Mouse (Mus musculus) MN1 (cell line): ENCODE data around the gene Bicdl2.
A peak's percentile ranks its signal among the peaks of the same experiment; 100 is the strongest.

Source experiments
- DNase-seq: peaks from one replicate; pipeline ENCODE4 v3.0.0-alpha.2; 2016; ENCODE audit warnings: low spot score

The Bicdl2 gene

DNA sequence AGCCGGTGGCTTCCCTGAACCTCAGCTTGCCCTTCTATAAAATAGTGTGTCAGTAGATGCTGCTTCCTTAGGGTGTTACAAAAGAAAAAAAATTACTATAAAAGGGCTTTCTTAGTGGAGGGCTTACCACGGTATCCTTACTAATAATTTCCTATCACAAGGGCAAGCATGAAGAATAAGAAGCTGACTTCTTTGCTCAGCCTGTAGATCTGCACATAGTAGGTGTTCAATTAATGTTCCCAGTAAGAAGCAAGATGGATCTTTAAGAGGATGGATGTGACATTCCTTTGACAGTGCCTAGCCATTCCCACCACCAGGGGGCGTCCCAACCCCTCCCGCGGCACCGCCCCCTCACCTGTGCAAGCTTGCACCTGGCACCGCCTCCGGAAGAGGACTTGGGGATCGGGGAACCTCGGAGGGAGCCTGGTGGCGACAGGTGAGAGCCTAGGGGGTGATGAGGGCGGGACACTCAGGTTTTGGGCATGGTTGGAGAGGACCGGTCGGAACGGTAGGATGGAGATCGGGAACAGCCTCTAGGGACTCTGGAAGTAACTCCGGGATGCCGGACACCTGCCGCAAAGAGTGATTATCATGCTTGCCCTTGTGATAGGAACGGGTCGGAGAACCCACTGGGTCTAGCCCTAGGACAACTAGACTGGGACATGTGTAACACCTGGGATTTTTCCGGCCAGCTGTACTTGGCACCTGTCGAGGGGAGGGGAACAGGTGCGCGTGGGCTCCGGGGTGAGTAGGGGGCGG lies at the start of gene Bicdl2:
TSS of gene Bicdl2 (plus strand) at position 390 of the 759 bp plus-strand sequence.
- DNase-seq: no peak

DNA sequence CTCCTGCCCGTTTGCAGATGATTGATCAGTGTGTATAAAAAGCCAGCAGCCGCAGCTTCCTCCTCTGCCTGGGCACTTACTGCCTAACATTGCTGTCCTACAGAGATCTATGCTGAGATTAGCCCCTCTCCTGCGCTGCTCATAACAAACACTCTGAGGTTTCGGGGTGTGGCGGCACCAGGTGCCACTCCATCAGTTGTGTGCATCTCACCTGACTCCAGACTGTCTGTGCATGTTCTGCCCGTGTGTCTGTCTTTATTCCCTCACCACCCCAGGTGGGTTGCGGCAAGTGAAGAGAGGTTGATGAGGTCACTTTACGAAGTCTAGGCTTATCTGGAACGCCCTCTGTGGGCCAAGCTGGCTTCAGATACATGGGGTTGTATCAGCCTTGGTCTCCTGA lies 43.2 kb upstream of the Bicdl2 start:
- DNase-seq: no peak

DNA sequence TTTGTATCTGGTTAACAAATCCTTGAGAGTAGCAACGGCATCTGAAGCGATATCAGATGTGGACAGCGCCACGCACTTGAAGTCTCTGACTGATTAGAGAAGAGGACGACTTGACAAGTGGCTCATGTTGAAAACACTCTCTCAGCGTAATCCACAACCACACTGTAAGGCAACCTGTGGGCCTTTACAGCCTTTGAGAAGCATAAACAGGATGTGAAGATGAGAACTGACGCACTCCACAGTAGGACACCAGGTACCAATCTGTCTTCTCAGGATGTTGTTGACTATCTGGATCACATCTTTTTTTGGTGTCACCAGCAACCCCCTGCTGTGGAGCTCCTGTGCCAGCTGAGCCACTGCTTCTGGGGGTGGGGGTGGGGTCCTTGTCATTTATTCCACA lies 40.0 kb upstream of the Bicdl2 start:
- no peak for DNase-seq

DNA sequence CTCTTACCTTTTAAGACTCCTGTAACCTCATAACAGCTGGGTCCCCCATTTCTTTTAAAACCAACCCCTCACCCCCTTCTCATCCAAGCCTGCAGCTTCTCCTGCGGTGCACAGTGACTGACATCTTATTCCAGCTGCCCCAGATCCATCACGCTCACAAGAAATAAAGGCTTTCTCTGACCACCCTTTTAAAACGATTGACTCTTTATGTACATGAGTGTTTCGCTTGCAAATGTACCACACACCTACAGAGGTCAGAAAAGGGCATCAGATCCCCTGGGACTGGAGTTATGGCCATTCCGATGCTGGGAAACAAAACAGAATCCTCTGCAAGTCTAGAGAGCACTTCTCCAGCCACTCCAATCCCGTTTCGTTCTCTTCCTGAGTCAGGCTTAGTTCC lies 32.5 kb upstream of the Bicdl2 start:
- no peak for DNase-seq

DNA sequence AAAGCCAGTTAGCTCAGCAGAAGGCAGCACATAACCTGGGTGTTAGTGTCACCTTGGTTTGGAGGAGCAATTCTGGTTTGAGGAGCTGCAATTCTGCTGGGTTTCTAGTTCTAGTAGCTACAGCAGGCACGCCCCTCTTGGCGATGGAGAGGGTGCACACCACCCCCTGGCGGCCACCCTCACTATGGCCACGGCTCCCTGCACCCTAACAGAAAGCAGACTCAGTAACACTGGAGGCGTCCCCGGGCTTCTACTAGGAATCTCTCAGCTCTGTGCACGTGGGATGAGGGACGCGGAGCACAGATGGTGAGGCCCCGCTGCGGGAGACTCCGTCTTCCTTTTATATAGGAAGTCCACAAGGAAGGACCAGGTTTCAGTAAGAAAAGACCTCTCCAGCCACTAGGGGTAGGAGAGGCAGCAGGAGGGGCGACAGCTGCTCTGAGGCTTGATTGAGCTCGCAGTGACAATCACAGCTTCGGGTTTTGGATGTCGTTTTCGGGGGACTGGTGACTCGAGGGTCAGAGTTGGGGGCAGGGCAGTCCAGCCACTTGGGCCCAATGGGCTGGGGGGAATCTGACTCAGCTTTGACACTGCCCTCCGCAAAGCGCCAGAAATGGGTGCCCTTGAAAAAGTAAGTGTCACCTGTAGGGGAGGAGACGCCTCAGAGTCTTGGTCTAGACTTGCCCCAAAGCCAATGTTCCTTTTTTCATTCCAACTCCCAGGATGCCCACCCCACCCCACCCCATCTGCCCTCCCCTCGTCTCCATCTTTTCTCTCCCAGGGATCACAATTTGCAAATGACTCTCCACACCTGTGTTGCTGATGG lies 29.9 kb upstream of the Bicdl2 start:
- peak; percentile 71 for DNase-seq

DNA sequence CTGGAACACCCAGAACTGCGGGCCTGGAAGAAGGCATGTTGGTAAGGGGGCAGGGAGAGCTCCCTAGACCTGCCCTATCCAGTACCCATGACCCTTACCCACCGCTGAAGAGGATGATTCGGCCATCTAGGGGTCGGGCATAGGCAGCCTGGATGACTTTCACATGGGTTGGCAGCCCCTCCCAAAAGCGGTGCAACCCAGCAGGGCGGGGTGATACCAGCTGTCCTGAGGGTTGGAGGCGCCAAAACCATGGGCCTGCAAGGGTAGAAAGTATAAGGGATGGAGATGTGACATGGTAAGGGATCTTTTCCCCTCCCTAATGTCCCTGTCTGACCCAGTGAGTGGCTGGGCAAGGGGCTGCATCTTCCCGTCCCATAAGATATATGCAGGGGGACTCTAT lies 29.1 kb upstream of the Bicdl2 start:
- no peak for DNase-seq

DNA sequence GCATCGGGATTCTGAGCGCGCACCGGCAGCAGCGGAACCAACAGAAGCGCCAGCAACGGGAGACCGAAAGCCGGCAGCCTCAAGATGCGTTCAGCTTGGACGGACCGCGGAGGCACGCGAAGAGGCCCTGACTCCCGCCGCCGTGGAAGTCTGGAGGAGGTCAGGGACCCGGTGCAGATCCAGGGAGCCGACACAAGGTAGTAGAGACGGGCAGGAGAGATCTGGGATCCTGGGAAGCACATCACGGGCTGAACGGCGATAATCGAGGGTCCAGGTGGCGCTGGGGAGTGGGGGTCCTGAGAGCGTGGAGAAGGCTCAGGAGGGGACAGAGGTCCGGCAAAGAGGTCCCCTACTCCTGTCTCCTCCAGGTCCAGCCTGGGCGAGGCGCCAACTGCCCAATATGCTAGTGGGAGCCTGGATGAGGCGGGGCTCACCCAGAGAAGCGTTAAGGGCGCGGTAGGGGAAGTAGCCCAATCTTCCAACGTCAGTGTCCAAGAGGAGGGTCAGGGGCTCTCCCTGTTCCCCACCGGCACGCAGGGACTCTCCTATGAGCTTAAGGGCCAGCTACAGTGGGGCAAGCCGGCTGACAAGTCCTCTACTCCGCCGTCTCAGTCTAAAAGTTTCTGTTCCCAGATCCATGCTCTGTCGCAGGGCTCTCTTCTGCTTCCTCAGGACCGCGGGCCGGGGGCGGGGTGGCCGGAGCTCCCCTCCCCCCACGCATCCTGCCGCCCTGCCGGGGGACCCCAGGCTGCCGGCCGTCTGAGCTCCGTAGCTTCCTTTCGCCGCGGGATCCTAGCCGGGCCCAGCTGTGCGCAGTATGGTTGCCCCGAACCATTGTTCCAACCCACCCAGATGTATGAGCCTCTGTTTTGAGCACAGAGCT lies 15.5 kb upstream of the Bicdl2 start, which contains the start of gene Mmp25:
TSS of gene Mmp25 (minus strand) at position 665 of the 883 bp plus-strand sequence.
- DNase-seq: no peak

DNA sequence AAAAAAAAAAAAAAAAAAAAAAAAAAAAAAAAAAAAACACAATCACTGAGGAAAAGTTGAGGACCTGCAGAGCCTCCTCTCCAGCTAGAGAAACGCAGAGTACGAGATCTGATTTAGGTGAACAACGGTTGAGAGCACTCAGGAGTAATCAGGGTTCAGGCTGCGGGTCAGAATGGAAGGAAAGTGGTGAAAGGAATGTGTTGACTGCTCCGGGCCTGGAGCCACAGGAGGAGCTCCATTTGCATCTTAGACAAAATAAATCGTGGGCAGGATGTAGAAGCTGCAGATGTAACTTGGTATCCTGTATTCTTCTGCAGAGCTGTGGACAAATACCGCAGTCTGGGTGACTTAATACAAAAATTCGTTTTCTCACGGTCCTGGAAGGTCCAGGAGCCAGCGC lies 14.4 kb upstream of the Bicdl2 start:
- no peak for DNase-seq

DNA sequence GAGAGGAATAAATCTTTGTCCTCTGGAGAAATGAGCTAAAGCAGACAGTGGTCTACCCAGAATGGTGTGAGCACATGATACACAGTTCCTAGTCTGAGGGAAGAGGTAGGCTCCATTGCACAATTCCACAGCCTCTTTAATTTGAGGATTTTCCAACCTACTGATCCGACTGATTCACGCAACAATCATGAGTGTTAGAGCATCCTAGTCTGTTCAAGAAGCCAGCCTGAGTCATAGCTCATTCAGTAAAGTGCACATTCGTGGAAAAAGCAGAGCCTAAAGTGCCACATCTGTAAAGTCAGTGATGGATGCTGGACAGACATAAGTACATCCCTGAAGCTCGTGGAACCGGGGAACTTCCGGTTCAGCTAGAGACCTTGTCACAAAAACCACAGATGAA lies 8.9 kb upstream of the Bicdl2 start:
- DNase-seq: no peak

DNA sequence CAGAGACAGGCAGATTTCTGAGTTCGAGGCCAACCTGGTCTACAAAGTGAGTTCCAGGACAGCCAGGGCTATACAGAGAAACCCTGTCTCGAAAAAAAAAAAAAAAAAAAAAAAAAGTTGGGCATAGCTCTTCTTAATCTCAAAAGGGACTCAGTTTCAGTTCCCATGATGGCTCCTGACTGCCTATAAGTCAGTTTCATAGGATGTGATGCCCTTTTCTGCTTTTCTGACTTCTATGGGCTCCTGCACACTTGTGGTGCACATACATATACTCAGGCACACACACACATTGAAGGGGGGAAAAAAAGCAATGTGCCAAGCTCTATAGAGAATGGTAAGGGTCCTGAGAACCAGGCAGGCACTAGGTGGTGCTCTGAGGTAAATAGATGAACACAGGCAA lies 7.0 kb upstream of the Bicdl2 start:
- peak; percentile 30 for DNase-seq

DNA sequence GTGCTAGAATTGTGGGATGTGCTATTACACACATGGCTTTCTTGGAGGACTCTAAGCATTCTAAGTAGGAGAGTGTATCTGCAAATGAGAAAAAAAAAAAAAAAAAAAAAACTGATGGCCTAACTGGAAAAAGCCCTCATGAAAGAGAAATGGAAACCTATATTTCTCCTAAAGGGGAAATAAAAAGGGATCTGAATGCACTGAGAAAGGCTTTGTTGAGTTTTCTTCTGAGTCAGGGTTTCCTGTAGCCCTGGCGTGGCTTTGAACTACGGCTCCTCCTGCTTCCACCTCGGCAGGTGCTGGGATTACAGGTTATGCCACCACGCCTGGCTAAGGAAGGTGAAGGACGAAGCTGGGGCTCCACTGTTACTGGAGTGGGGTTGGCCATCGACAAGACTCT lies 6.3 kb upstream of the Bicdl2 start:
- DNase-seq: no peak

DNA sequence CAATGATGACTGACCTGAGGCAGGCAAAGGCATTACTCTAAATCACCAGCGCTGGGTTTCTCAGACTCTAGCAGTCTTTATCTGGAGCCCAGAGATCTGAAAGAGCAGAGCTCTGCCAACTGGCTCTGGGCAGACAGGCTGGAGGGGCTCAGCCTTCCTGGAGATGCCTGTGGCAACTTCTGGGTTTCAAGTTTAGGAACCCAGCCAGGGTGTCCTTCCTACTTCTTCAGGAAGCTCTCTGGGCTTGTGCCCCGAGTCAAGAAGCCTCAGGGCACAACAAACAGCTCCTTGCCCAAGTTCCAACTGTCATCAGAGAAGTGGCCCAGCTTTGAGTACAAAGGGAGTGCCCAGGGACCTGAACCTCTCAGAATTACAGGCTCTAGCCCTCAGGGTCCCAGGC lies 5.9 kb upstream of the Bicdl2 start:
- no peak for DNase-seq

DNA sequence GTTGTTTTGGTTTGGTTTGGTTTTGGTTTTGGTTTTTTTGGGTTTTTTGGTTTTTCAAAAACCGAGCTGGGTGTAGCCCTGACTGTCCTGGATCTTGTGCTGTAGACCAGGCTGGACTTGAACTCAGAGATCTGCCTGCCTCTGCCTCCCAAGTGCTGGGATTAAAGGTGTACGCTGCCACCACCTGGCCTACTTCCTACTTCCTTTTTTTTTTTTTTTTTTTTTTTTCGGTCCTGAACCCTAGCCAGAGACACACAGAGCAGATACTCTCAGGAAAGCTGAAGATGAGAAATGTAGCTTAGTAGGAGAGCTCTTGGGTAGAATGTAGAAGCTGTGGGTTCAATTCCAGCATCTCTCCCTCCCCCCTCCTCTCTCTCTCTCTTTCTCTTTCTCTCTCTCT lies 1.9 kb upstream of the Bicdl2 start:
- no peak for DNase-seq

DNA sequence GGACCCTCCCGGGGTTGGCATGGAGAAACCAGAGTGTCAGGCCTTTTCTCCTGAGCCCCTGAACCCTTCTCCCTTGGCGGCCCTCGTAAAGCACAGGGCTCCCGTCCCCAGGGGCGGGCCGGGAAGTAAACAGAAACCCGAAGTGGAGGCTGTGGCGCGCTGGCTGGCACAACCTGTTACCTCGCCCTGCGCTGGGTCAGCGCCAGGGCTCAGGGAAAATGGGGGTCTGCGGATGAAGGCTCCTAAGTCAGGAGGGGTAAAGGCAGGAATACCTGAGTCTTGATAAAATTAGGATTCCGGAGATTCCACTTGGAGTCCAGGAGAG lies 532 bp downstream of the Bicdl2 start:
- DNase-seq: no peak

DNA sequence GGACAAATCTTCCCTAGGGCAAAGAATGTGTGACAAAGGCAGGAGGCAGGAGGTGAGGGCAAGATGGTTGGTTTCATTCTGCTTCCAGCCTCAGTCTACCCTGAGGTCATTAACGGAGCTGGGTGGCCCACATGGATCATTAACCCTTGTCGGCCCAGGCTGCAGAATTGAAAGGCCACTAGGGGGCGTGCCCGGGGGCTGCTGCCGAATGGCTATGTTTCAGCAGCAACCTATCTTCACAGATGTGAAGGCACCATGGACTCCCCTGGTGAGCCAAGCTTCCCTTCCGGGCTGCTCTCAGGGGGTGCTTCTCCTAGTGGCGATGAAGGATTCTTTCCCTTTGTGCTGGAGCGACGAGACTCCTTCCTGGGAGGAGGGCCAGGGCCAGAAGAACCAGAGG lies 1.2 kb downstream of the Bicdl2 start:
- DNase-seq: no peak

DNA sequence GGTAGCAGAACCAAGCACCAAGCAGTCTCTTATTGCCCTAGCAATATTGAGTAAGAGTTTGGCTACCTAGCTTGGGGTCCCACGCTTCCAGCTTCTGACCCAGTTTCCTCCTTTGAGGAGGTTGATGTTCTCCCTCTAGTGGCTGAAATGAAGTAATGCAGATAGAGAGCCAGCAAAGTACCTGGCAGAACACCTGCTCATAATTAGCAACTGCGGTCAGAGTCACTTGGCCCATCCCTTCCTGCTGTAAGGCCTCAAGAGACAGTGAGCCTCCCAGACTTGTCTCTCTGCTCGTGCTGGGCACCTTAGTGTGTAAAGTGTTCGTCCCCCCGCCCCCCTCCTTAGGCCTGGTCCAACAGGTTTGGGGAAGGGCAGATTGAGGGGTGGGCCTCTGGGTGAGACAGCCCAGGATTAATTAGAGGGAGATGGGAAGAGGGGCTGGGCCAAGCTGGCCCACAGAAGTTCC lies 4.3 kb downstream of the Bicdl2 start:
- DNase-seq: peak; percentile 51

DNA sequence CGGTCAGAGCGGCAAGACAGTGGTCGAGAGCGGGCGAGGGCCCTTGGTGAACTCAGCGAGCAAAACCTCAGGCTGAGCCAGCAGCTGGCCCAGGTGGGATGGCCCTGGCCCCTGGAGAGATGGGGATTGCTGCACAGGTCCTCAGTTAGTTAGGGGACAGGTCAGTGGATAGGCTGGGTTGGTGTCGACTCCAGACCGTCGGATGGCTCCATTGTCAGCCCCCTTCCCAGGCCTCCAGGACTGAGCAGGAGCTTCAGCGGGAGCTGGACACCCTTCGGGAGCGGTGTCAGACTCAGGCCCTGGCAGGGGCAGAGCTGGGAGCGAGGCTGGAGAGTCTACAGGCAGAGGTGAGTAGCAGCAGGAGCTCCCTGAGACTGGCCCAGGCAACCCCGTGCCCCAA lies 5.2 kb downstream of the Bicdl2 start:
- DNase-seq: no peak

DNA sequence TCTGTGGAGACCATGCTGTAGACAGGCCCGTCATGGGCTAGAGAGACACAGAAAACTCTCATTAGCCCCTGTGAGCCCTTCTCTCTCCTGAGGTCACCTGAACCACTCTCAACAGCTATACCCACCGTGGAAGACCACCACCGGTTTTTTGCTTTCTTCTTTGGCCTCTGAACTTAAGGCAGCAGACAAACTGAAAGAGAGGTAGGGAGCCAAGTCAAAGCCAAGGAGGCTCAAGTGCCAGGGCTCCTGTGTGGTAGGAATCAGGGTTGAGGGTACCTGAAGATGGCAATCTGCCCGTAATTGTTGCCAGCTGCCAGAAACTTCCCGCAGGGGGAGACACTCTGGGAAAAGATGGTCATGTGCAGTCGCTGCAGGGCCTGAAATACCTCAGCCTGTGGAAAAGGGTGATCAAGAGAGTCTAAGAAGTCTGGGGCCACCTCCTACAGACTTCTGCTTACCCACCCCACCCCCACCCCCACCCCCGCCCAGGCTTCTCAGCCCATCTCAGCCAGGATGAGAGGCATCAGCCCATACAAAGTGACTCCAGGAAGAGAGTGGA lies 10.3 kb downstream of the Bicdl2 start:
- DNase-seq: no peak

DNA sequence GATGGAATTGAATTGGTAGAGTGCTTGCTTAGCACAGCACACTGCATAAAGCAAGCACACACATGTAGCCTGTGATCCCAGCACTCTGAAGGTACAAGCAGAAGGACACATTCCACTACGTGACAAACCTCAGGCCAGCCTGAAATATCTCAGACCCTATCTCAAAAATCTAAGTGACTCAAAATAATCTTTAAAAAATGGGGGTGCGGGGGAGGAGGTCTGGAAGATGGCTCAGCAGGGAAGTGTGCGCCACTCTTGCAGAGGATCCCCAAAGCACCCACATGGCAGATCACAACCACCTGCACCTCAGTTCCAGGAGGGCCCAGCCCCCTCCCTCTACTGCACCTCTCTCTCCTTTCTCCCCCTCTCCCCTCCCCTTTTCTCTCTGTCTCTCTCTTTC lies 11.2 kb downstream of the Bicdl2 start:
- no peak for DNase-seq

DNA sequence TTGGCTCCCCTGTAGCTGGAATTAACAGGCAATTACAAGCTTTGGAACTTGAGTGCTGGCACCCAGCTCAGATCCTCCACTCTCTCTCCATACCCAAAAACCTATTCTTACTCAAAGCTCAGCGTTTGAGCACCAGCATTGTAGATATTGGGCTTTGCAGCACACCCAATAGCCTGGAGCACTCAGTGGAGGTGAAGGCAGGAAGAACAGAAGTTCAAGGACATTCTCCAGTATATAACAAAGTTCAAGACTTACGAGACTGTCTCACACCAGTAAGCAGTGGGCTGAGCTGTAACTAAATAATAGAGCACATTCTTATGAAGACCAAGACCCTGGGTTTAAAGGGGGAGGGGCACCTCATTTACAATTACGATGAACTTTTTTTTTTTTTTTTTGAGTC lies 12.5 kb downstream of the Bicdl2 start:
- DNase-seq: no peak

DNA sequence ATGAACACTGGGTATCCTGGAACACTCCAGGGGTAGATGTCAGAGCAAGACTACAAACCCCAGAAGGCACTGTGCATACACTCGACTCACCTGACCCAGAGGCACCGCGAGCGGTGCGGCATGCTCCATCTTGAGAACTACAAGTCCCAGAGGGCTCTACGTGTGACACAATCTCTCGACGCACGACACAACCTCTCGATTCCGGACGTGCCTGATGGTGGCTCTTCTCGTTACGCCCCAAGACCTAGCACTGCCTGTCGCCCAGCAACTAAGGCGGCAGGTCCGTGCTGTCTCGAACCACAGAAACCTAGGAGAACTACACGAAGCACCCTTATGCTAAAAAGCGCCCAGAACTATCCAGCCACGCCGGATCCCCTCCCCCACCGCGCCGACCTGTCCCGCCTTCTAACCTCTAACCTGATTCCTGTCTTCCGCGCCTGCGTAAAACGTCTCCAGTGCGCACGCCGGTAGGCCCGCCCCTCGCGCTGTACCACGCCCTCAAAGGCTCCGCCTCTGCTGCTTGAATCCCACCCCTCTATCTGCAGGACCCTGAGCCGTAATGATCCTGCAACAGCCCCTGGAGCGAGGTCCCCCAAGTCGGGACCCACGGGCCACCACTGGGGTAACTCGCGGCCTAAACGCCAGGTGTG lies 13.2 kb downstream of the Bicdl2 start, which contains the start of the genes Hcfc1r1 and Thoc6:
TSS of gene Hcfc1r1 (plus strand) at position 173 of the 650 bp plus-strand sequence.
TSS of gene Thoc6 (minus strand) at position 459 of the 650 bp plus-strand sequence.
- DNase-seq: peak; percentile 97
